In the genomic region with DNA sequence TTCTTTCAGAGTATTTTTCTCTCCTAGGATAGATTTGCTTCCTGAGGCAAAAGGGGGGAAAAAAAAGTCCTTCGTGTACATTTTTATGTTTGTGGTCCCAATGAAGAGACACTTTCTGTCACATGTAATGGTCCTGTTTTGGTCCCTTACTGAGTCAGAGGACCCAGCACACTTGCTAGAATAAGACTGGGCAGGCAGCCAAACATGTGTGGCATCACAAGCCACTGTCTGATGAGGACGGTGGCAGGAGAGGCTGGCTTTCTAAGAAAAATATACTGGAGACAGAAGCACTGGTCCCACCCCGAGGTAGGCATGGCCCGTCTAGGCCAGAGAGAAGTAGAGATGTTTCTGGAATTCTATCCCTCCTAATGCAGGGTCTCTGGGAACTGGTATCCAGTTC, we compare ENCODE assay signal across 17 mouse cellular contexts. TPM values are rescaled to one million over a fixed set of nuclear protein-coding genes. Genes with fewer than 3 reads are reported as not detected.
"Had no signal": no experiment of that assay in that cellular context is flagged by ENCODE, and none has a peak within 500 bp of the region (broad histone marks: within the 10 kb centered on the region; RNA-seq: fewer than 3 reads in every experiment).

No protein-coding gene starts in this region.

- DNase-seq: kidney, adult 2 months; kidney, postnatal 36 days; left cerebral cortex, postnatal 4 days; lung, embryonic 14.5 days; right cerebral cortex, postnatal 25 days; spleen, adult 18-20 months; thymus, postnatal 25 days had no signal

- H3K9ac ChIP-seq: limb, embryonic 12.5 days; limb, embryonic 15.5 days; liver, embryonic 14.5 days; liver, postnatal 0 days; lung, embryonic 14.5 days; midbrain, embryonic 12.5 days; stomach, embryonic 15.5 days had no signal

- H3K27ac ChIP-seq: kidney, postnatal 0 days; limb, embryonic 12.5 days; limb, embryonic 15.5 days; liver, embryonic 14.5 days; midbrain, embryonic 12.5 days; stomach, embryonic 15.5 days had no signal

- H3K9me3 ChIP-seq: limb, embryonic 12.5 days; limb, embryonic 15.5 days; midbrain, embryonic 12.5 days; stomach, embryonic 15.5 days had no signal

- ATAC-seq: midbrain, embryonic 16.5 days had no signal

- H3K4me3 ChIP-seq: limb, embryonic 12.5 days; limb, embryonic 15.5 days; midbrain, embryonic 12.5 days; stomach, embryonic 15.5 days had no signal

- H3K27me3 ChIP-seq: limb, embryonic 12.5 days; stomach, embryonic 15.5 days had no signal

- H3K36me3 ChIP-seq: limb, embryonic 12.5 days; limb, embryonic 15.5 days; midbrain, embryonic 12.5 days; stomach, embryonic 15.5 days had no signal

- H3K4me2 ChIP-seq: limb, embryonic 12.5 days; limb, embryonic 15.5 days; liver, embryonic 11.5 days; lung, embryonic 14.5 days; midbrain, embryonic 12.5 days; stomach, embryonic 15.5 days had no signal

- H3K4me1 ChIP-seq: limb, embryonic 12.5 days; midbrain, embryonic 12.5 days; stomach, embryonic 15.5 days had no signal

RNA-seq across cellular contexts. Expression of gene Syt17, which starts 5.7 kb away (rescaled TPM):
- total RNA-seq: megakaryocyte, adult 5-6 weeks had no signal
